Mouse (Mus musculus) central nervous system, embryonic 14 days (tissue): ENCODE data around the gene Zfp978. TPM values are rescaled to one million over a fixed set of nuclear protein-coding genes. Genes with fewer than 3 reads are reported as not detected.

Experiments
- polyA plus RNA-seq: library from polyadenylated mRNA; depleted of rRNA; stranded (reverse); fragments of >200 nt; gene quantifications from 2 replicates; pipeline ENCODE4 v1.2.3, GENCODE M21; 2012; rRNA removed

Zfp978 gene
- polyA plus RNA-seq = not detected in 2 replicates

GRCm38 (mm10) chr4:147361003-147361402, at the start of gene Zfp978:
Zfp978 (plus strand) TSS chr4:147361303.

Other genes starting within 250 kb of the Zfp978 start
- gene Zfp991, start 229.3 kb upstream of the Zfp978 start, polyA plus RNA-seq = 2.9 and 3.0 TPM in 2 replicates
- 0.09 TPM in 2 replicates for gene Zfp988, start 55.6 kb upstream of the Zfp978 start, polyA plus RNA-seq
- gene Zfp982, start 131.1 kb downstream of the Zfp978 start, polyA plus RNA-seq = 1.4 and 1.9 TPM in 2 replicates
- gene Gm16503, start 178.9 kb downstream of the Zfp978 start, polyA plus RNA-seq = 0.70 and 0.96 TPM in 2 replicates
- 0.03 and 0.04 TPM in 2 replicates for gene Zfp985, start 192.0 kb downstream of the Zfp978 start, polyA plus RNA-seq